Mouse (Mus musculus) ZHBTc4 (cell line): ENCODE data around the gene Csrp2.

Source experiments
- DNase-seq: peaks from one replicate; pipeline ENCODE4 v3.0.0-alpha.2; 2011; ENCODE audit warnings: low read depth, low spot score

Csrp2 gene

GRCm38 (mm10) chr10:110971044-110971443 is 51.5 kb downstream of the Csrp2 start:
- DNase-seq = no peak

DNA sequence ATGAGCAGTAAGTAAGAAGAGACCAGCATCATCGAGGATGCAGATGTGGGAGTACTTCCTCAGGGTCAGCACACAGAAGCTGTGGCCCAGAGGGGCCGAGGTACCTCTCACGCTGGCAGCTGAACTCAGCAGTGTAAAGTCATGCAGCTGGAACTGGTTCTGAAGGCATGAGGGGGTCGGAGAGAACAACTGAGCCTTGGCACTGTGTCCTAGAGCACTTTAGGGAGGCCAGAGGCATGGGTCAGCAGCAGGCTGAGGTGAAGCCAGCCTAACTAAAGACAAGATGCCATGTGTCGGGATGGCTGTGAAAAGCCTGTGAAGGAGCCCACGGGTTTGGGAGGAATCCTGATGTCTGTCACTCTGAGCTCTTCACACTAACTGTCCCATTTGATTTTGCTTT is 51.9 kb downstream of the Csrp2 start:
- DNase-seq = no peak

GRCm38 (mm10) chr10:110971998-110972397 is 52.4 kb downstream of the Csrp2 start:
- DNase-seq = no peak

GRCm38 (mm10) chr10:110974463-110974862 is 54.9 kb downstream of the Csrp2 start:
- peak; percentile 55 for DNase-seq

DNA sequence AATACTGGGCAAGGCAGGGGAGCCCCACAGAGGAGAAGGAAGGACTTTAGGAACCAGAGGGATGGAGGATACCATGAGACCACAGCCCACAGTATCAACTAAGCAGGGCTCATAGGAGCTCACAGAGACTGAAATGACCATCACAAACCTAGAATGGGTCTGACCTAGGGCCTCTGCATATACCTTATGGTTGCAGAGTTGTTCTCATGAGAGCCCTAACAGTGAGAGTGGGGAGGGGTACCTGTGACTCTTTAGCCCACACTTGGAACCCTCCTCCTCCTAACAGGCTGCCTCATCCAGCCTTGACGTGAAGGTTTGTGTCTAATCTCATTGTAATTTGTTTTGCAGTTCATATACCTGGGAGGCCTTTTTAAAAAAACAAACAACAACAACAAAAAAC is 55.3 kb downstream of the Csrp2 start:
- DNase-seq = no peak

DNA sequence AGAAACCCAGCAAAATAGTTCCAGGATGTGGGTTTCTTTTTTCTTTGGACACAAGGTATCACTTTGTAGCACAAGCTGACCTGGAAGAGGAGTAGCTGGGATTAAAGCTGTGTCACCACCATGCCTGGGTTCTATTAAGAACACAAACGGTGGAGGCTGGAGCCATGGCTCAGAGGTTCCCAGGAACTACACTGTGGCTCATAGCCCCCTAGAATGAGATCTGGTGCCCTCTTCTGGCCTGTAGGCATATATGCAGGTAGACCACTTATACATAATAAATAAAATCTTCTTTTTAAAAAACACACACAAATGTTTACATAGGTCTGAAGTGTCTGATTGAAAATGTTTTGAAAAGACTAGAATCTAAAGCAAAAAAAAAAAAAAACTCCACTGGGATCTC is 56.5 kb downstream of the Csrp2 start:
- peak; percentile 70 for DNase-seq

- peak; percentile 70 for DNase-seq
These were observed 57.8 kb downstream of the Csrp2 start for GRCm38 (mm10) chr10:110977379-110977778.

DNA sequence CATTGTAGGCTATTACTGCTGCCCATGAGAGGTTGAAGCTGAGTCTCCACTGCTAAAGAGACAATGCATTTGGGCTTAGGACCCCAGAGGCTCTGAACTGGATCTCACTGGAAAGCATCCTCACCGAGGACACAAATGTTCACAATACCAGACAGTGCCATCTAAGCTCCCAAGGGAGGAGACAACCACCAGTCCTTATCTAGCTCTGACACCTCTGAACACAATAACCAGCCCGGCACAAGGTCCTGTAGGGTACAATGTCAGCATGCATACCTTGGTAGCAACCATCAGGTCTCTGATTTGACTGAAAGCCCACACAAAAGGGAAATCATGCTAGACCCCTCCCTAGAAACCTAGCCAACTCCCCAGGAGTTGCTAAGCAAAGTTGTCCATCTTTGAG is 59.8 kb downstream of the Csrp2 start:
- DNase-seq = no peak

DNA sequence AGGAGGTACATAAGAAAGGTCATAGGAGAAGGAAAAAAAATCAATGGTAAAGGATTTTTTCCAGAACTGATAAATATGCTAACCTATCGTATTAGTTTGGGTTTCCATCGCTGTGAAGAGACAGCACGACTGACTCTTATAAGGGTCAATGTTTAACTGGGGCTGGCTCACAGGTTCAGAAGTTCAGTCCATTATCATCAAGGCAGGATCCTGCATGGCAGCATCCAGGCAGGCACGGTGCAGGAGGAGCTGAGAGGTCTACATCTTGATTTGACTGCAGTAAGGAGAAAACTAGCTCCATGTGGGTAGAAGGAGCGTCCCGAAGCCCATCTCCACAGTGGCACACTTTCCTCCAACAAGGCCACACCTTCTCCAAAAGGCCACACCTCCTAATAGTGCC is 60.9 kb downstream of the Csrp2 start:
- DNase-seq = no peak

GRCm38 (mm10) chr10:110982771-110983170 is 63.2 kb downstream of the Csrp2 start:
- DNase-seq = no peak

GRCm38 (mm10) chr10:110986682-110987081 is 67.1 kb downstream of the Csrp2 start:
- peak; percentile 31 for DNase-seq
